Mouse (Mus musculus): Measurements from ENCODE around the gene Tprkb. TPM values are rescaled to one million over a fixed set of nuclear protein-coding genes. Genes with fewer than 3 reads are reported as not detected.
"Not testable (repeated sequence)": the region's sequence is repeated elsewhere in the genome, so short reads cannot be mapped to it uniquely, and the experiment has no call there.

Gene Tprkb
- total RNA-seq, 1 experiment from 2014 or later = 41.9 TPM

- no peak for DNase-seq
Observed at GRCm38 (mm10) chr6:85973336-85973735, 61.7 kb downstream of the Tprkb start.

GRCm38 (mm10) chr6:85974941-85975617 is 63.4 kb downstream of the Tprkb start:
- DNase-seq = no peak

GRCm38 (mm10) chr6:85975761-85976160 is 64.1 kb downstream of the Tprkb start:
- no peak for DNase-seq

- no peak for DNase-seq
Observed at GRCm38 (mm10) chr6:85976242-85976641, 64.6 kb downstream of the Tprkb start.

GRCm38 (mm10) chr6:85978736-85979135 is 67.1 kb downstream of the Tprkb start:
- DNase-seq = not testable (repeated sequence)

Other genes with a start within 250 kb of the Tprkb start
- 0.53 and 1.1 TPM in 2 replicates for gene Nat8f7, start 198.7 kb upstream of the Tprkb start, total RNA-seq (2021)
- gene Nat8f3, start 146.1 kb upstream of the Tprkb start, total RNA-seq (2021) = 0.68 TPM in 1 of 2 replicates, not detected in the other
- gene Nat8f6, start 90.9 kb upstream of the Tprkb start, total RNA-seq (2021) = 0.41 and 0.45 TPM in 2 replicates
- 1.4 and 1.9 TPM in 2 replicates for gene Nat8f5, start 90.9 kb upstream of the Tprkb start, total RNA-seq (2021)
- gene Nat8, start 79.8 kb upstream of the Tprkb start, total RNA-seq (2021) = 1.6 TPM in 2 replicates
- gene Nat8f2, start 42.7 kb upstream of the Tprkb start, total RNA-seq (2021) = 0.64 and 3.5 TPM in 2 replicates
- 6.1 and 7.9 TPM in 2 replicates for gene Nat8f4, start 7.0 kb upstream of the Tprkb start, total RNA-seq (2021)
- gene Nat8f1, start 3.8 kb downstream of the Tprkb start, total RNA-seq (2021) = 23.5 and 47.2 TPM in 2 replicates
- 115 and 124 TPM in 2 replicates for gene Dusp11, start 49.8 kb downstream of the Tprkb start, total RNA-seq (2021)
- not detected in 2 replicates for gene Figla, start 104.3 kb downstream of the Tprkb start, total RNA-seq (2021)
- 5.2 and 6.1 TPM in 2 replicates for gene Add2, start 116.8 kb downstream of the Tprkb start, total RNA-seq (2021)